Mouse (Mus musculus): ENCODE results near the gene Gse1. TPM values are rescaled to one million over a fixed set of nuclear protein-coding genes. Genes with fewer than 3 reads are reported as not detected.

Gene Gse1
- total and polyA plus RNA-seq, 3 experiments: 23.6 to 128 (median 66.9) TPM

GRCm38 (mm10) chr8:120251411-120252035 lies 23.3 kb downstream of the Gse1 start:
- TF ChIP-seq SIN3A (IDR thresholded peaks at IDR 0.05; ENCODE audit: low read length) (no peak), ZMIZ1 (IDR thresholded peaks at IDR 0.05; ENCODE audit: low read depth, low read length) (no peak), NELFE (IDR thresholded peaks at IDR 0.05; ENCODE audit: low read depth, low read length) (no peak), MEF2A (IDR thresholded peaks at IDR 0.05; ENCODE audit: extremely low read depth, insufficient replicate concordance, low read depth, low read length, poor library complexity, severe bottlenecking) (no peak), USF1 (IDR thresholded peaks at IDR 0.05; ENCODE audit: low read depth, low read length) (no peak), RCOR1 (IDR thresholded peaks at IDR 0.05; ENCODE audit: low read depth, low read length) (no peak), GABPA (IDR thresholded peaks at IDR 0.05; ENCODE audit: low read depth, low read length) (no peak), RAD21 (IDR thresholded peaks at IDR 0.05; ENCODE audit: low read depth, low read length) (no peak), SMC3 (IDR thresholded peaks at IDR 0.05; ENCODE audit: low read depth, low read length) (no peak), MAX (IDR thresholded peaks at IDR 0.05; ENCODE audit: low read length) (no peak), POLR2AphosphoS5 (IDR thresholded peaks at IDR 0.05; ENCODE audit: borderline replicate concordance, low read depth, low read length) (no peak), CTCF (IDR thresholded peaks at IDR 0.05 in 2 of 3, conservative IDR thresholded peaks at IDR 0.05 in 1 of 3; ENCODE audit: control insufficient read depth in 1 of 3, insufficient read depth in 1 of 3, low read depth in 2 of 3, low read length in 3 of 3, poor library complexity in 1 of 3, severe bottlenecking in 1 of 3) (no peak), E2F4 (IDR thresholded peaks at IDR 0.05; ENCODE audit: borderline replicate concordance, low read depth, low read length) (no peak), ZKSCAN1 (IDR thresholded peaks at IDR 0.05; ENCODE audit: low read depth, low read length) (no peak), POLR2AphosphoS2 (IDR thresholded peaks at IDR 0.05; ENCODE audit: low read length) (no peak), ZC3H11A (IDR thresholded peaks at IDR 0.05; ENCODE audit: low read depth, low read length) (no peak), MYC (IDR thresholded peaks at IDR 0.05; ENCODE audit: low read depth, low read length) (no peak)
- H3K27me3 ChIP-seq (ENCODE audit: control insufficient read depth in 1 of 2, insufficient read depth in 2 of 2, low read length in 2 of 2): peaks cover 3 to 11% of the 10 kb centered on the region in 2 experiments; a peak in 2 of 4 replicates
- H3K4me1 ChIP-seq (ENCODE audit: control insufficient read depth in 1 of 2, insufficient read depth in 2 of 2, low read length in 2 of 2): no peaks in the 10 kb centered on the region

DNA sequence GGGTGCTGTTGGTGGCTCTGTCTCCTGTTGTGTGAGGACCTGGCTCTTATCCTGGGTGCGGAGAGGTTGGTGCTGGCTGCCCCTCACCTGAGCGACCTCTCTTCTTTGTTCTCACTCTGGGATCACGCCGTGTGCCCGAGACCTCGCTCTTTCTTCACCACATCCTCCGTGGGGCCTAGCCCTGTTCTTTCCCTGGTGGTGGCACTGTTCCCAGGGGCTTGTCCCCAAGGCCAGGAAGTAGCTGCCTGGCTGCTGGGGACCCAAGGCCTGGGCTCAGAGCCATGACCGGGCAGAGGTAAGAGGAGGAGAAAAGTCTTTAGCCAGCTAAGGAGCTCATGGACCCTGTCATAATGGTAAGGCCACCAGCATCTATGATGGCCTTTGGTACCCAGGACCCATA lies 25.4 kb downstream of the Gse1 start:
- Histone ChIP-seq H3K4me3 (ENCODE audit: control insufficient read depth in 1 of 2, insufficient read depth in 1 of 2, low read depth in 2 of 2, low read length in 2 of 2) (no peak overlapping the region), H3K27me3 (ENCODE audit: control insufficient read depth in 1 of 2, insufficient read depth in 2 of 2, low read length in 2 of 2) (peaks cover 3 to 20% of the 10 kb centered on the region in 2 experiments; a peak in 2 of 4 replicates)
- TF ChIP-seq NRF1 (IDR thresholded peaks at IDR 0.05; ENCODE audit: insufficient read depth, low read depth, low read length, poor library complexity, severe bottlenecking) (no peak), RCOR1 (IDR thresholded peaks at IDR 0.05; ENCODE audit: low read depth, low read length) (no peak), POLR2AphosphoS2 (IDR thresholded peaks at IDR 0.05; ENCODE audit: low read length) (no peak), USF2 (IDR thresholded peaks at IDR 0.05; ENCODE audit: borderline replicate concordance in 1 of 2, insufficient read depth in 1 of 2, low read depth in 1 of 2, low read length in 2 of 2) (no peak), MAX (IDR thresholded peaks at IDR 0.05; ENCODE audit: low read length) (no peak), SIN3A (IDR thresholded peaks at IDR 0.05; ENCODE audit: low read length) (no peak), MYB (IDR thresholded peaks at IDR 0.05; ENCODE audit: low read depth, low read length) (no peak), UBTF (IDR thresholded peaks at IDR 0.05; ENCODE audit: borderline replicate concordance, insufficient read depth, low read depth, low read length) (no peak), MAFK (IDR thresholded peaks at IDR 0.05; ENCODE audit: borderline replicate concordance, low read depth, low read length) (no peak), KAT2A (conservative IDR thresholded peaks at IDR 0.05; ENCODE audit: low read depth, low read length) (no peak), ZKSCAN1 (IDR thresholded peaks at IDR 0.05; ENCODE audit: low read depth, low read length) (no peak), MEF2A (IDR thresholded peaks at IDR 0.05; ENCODE audit: extremely low read depth, insufficient replicate concordance, low read depth, low read length, poor library complexity, severe bottlenecking) (no peak), E2F4 (IDR thresholded peaks at IDR 0.05; ENCODE audit: borderline replicate concordance, low read depth, low read length) (no peak), NELFE (IDR thresholded peaks at IDR 0.05; ENCODE audit: low read depth, low read length) (no peak)

More at GRCm38 (mm10) chr8:120251411-120252035, 23.3 kb downstream of the Gse1 start:
- DNase-seq (ENCODE audit: low read depth, low spot score): no peak
- Histone ChIP-seq H3K27ac (ENCODE audit: control insufficient read depth, low read depth, low read length) (no peak overlapping the region), H3K36me3 (ENCODE audit: control insufficient read depth in 1 of 2, insufficient read depth in 2 of 2, low read length in 2 of 2) (no peaks in the 10 kb centered on the region), H3K4me3 (ENCODE audit: control insufficient read depth in 1 of 2, insufficient read depth in 1 of 2, low read depth in 2 of 2, low read length in 2 of 2) (no peak overlapping the region), H3K9ac (ENCODE audit: control insufficient read depth, low read depth, low read length, poor library complexity, severe bottlenecking) (no peak overlapping the region), H3K79me2 (ENCODE audit: control insufficient read depth, insufficient read depth, low read length, poor library complexity) (no peaks in the 10 kb centered on the region), H3K9me3 (replicated peaks; ENCODE audit: insufficient read depth, low read length) (no peaks in the 10 kb centered on the region)

More for the DNA sequence above, 25.4 kb downstream of the Gse1 start:
- H3K9me3 ChIP-seq (replicated peaks; ENCODE audit: insufficient read depth, low read length): no peaks in the 10 kb centered on the region
- no peak for DNase-seq (ENCODE audit: low read depth, low spot score)
- H3K27ac ChIP-seq (ENCODE audit: control insufficient read depth, low read depth, low read length): no peak overlapping the region
- H3K36me3 ChIP-seq (ENCODE audit: control insufficient read depth in 1 of 2, insufficient read depth in 2 of 2, low read length in 2 of 2): no peaks in the 10 kb centered on the region
- no peaks in the 10 kb centered on the region for H3K79me2 ChIP-seq (ENCODE audit: control insufficient read depth, insufficient read depth, low read length, poor library complexity)
- no peaks in the 10 kb centered on the region for H3K4me1 ChIP-seq (ENCODE audit: control insufficient read depth in 1 of 2, insufficient read depth in 2 of 2, low read length in 2 of 2)
- H3K9ac ChIP-seq (ENCODE audit: control insufficient read depth, low read depth, low read length, poor library complexity, severe bottlenecking): no peak overlapping the region

Data from MEL (cell line).